In genomic region chr7:67732276-67732675, GRCm38 (mm10) we compare ENCODE assay signal across 21 mouse cellular contexts. TPM values are rescaled to one million over a fixed set of nuclear protein-coding genes. Genes with fewer than 3 reads are reported as not detected.
DNase-seq lines count a peak whose midpoint lies in the region; ATAC-seq and TF ChIP-seq lines count a peak whose summit lies in the region.
"Had no signal": no experiment of that assay in that cellular context is flagged by ENCODE, and none has a peak within 500 bp of the region (broad histone marks: within the 10 kb centered on the region; RNA-seq: fewer than 3 reads in every experiment).

No protein-coding gene starts in this region.

- H3K27ac ChIP-seq in heart, embryonic 13.5 days (replicated peaks), result 0 out of 2 replicates have a peak overlapping the region, but pooled peaks have one; percentile 20
- no peak overlapping the region for H3K27ac ChIP-seq in kidney, embryonic 16.5 days (ENCODE audit: low read length)
- 0 out of 2 replicates have a peak overlapping the region, but pooled peaks have one; percentile 2 for H3K27ac ChIP-seq in lung, postnatal 0 days (ENCODE audit: low read length)
- H3K27ac ChIP-seq: forebrain, embryonic 10.5 days; forebrain, embryonic 13.5 days; hindbrain, embryonic 12.5 days; hindbrain, embryonic 15.5 days had no signal

- no peak for ATAC-seq in heart, embryonic 13.5 days (ENCODE audit: extremely low read depth, insufficient number of reproducible peaks, low FRiP score, low TSS enrichment)
- ATAC-seq in kidney, embryonic 16.5 days (ENCODE audit: low FRiP score, low TSS enrichment), result peak; percentile 28; the same call in 1 of the 2 replicates
- peak; percentile 20; the same call in 1 of the 2 replicates for ATAC-seq in lung, postnatal 0 days
- ATAC-seq: activated CD4-positive, CD25-positive, alpha-beta regulatory T cell, adult 4 months; forebrain, embryonic 13.5 days; forebrain, embryonic 16.5 days; intestine, postnatal 0 days had no signal

- no peaks in the 10 kb centered on the region for H3K9me3 ChIP-seq in heart, embryonic 13.5 days
- H3K9me3 ChIP-seq in kidney, embryonic 16.5 days (ENCODE audit: low read length), result no peaks in the 10 kb centered on the region
- H3K9me3 ChIP-seq in lung, postnatal 0 days (ENCODE audit: low read length), result no peaks in the 10 kb centered on the region
- H3K9me3 ChIP-seq: forebrain, embryonic 10.5 days; forebrain, embryonic 13.5 days; heart, embryonic 10.5 days; hindbrain, embryonic 12.5 days; hindbrain, embryonic 15.5 days had no signal

- no peak overlapping the region for H3K4me3 ChIP-seq in heart, embryonic 13.5 days
- H3K4me3 ChIP-seq in kidney, embryonic 16.5 days (ENCODE audit: low read length), result no peak overlapping the region
- H3K4me3 ChIP-seq in lung, postnatal 0 days (ENCODE audit: low read depth, low read length), result no peak overlapping the region
- H3K4me3 ChIP-seq: forebrain, embryonic 10.5 days; forebrain, embryonic 13.5 days; heart, embryonic 10.5 days; hindbrain, embryonic 12.5 days; hindbrain, embryonic 15.5 days had no signal

- peaks cover 25% of the 10 kb centered on the region for H3K36me3 ChIP-seq in heart, embryonic 13.5 days
- peaks cover 11% of the 10 kb centered on the region for H3K36me3 ChIP-seq in kidney, embryonic 16.5 days (ENCODE audit: insufficient read depth, low read length)
- peaks cover 9% of the 10 kb centered on the region; the same call in 1 of the 2 replicates for H3K36me3 ChIP-seq in lung, postnatal 0 days (ENCODE audit: insufficient read depth, low read length)
- H3K36me3 ChIP-seq: hindbrain, embryonic 15.5 days had no signal

- H3K27me3 ChIP-seq in heart, embryonic 13.5 days (replicated peaks), result no peaks in the 10 kb centered on the region
- no peaks in the 10 kb centered on the region for H3K27me3 ChIP-seq in kidney, embryonic 16.5 days (ENCODE audit: insufficient read depth, low read length)
- no peaks in the 10 kb centered on the region for H3K27me3 ChIP-seq in lung, postnatal 0 days (replicated peaks; ENCODE audit: insufficient read depth, low read length)
- H3K27me3 ChIP-seq: forebrain, embryonic 13.5 days; hindbrain, embryonic 12.5 days; hindbrain, embryonic 15.5 days had no signal

- no peak for TF ChIP-seq CTCF in lung, postnatal 0 days (IDR thresholded peaks at IDR 0.05)

- no peak for DNase-seq in heart, adult 8-10 months (ENCODE audit: low spot score)
- no peak for DNase-seq in kidney, adult 9 months
- DNase-seq in lung, postnatal 0 days (ENCODE audit: low spot score), result peak; percentile 73
- no peak for DNase-seq in lung, postnatal 10 days
- DNase-seq: adrenal gland, adult 8-10 months; adrenal gland, postnatal 25 days; cerebellum, adult 18-20 months; cerebellum, adult 9-10 months; cerebellum, postnatal 14 days; gastrocnemius, postnatal 10 days; gastrocnemius, postnatal 36 days had no signal

- peak overlapping the region; percentile 28; the same call in 1 of the 2 replicates for H3K9ac ChIP-seq in heart, embryonic 13.5 days
- H3K9ac ChIP-seq in kidney, embryonic 16.5 days (replicated peaks; ENCODE audit: low read length), result no peak overlapping the region
- H3K9ac ChIP-seq in lung, postnatal 0 days (replicated peaks; ENCODE audit: low read depth), result no peak overlapping the region
- H3K9ac ChIP-seq: forebrain, embryonic 13.5 days; hindbrain, embryonic 12.5 days; hindbrain, embryonic 15.5 days had no signal

- H3K4me2 ChIP-seq in heart, embryonic 13.5 days, result no peak overlapping the region
- no peak overlapping the region for H3K4me2 ChIP-seq in kidney, embryonic 16.5 days (replicated peaks; ENCODE audit: low read depth, low read length)
- H3K4me2 ChIP-seq in lung, postnatal 0 days (replicated peaks; ENCODE audit: low read depth, low read length), result no peak overlapping the region
- H3K4me2 ChIP-seq: forebrain, embryonic 13.5 days; hindbrain, embryonic 12.5 days; hindbrain, embryonic 15.5 days had no signal

- no peak for TF ChIP-seq EP300 in lung, postnatal 0 days (IDR thresholded peaks at IDR 0.05)

- WGBS in heart, embryonic 13.5 days, result 48% methylated on average over 4 of the region's 4 CpGs
- 58% methylated on average over 4 of the region's 4 CpGs for WGBS in kidney, embryonic 16.5 days
- 71% methylated on average over 4 of the region's 4 CpGs for WGBS in lung, postnatal 0 days

- peaks cover 53% of the 10 kb centered on the region for H3K4me1 ChIP-seq in heart, embryonic 13.5 days
- peaks cover 14% of the 10 kb centered on the region for H3K4me1 ChIP-seq in kidney, embryonic 16.5 days (ENCODE audit: insufficient read depth, low read length)
- H3K4me1 ChIP-seq in lung, postnatal 0 days (ENCODE audit: insufficient read depth, low read depth, low read length), result no peaks in the 10 kb centered on the region; the same call in 1 of the 2 replicates
- H3K4me1 ChIP-seq: forebrain, embryonic 10.5 days; forebrain, embryonic 13.5 days; hindbrain, embryonic 15.5 days had no signal

RNA-seq across cellular contexts. Expression of gene Synm, which starts 27.3 kb away (rescaled TPM):
- 2.8 and 3.4 TPM in 2 replicates for polyA plus RNA-seq in heart, embryonic 13.5 days (2015; fragmentation: Nextera tagmentation; extraction: Ambion mirVana)
- total RNA-seq in heart, adult 8-10 months (2022), result 10 to 100 TPM in 1 of 4 experiments, 1 to 10 TPM in 3; 9.0 to 12.2 (median 9.9) TPM
- 1.6 and 2.3 TPM in 2 replicates for polyA plus RNA-seq in kidney, embryonic 16.5 days (2015; fragmentation: Nextera tagmentation; extraction: Ambion mirVana)
- polyA plus RNA-seq in lung, postnatal 0 days (2015; fragmentation: Nextera tagmentation; extraction: Ambion mirVana), result 6.5 and 8.1 TPM in 2 replicates
- polyA plus RNA-seq: activated CD4-positive, CD25-positive, alpha-beta regulatory T cell, adult 4 months had no signal
